Mouse (Mus musculus) bone marrow macrophage, adult 2 months (primary cell): ENCODE measurements at regions not wholly inside any gene's neighbourhood (a gene's known extent, or its start where the extent isn't known, plus 50 kb on each side); places are given as distances from the start of the nearest gene placed in this dataset.

ENCODE experiments used
- CTCF ChIP-seq: IDR thresholded peaks from 2 replicates; pipeline ENCODE4 v1.5.1; 2012; ENCODE audit warnings: low read depth, mild to moderate bottlenecking, low read length, moderate library complexity
- POLR2A ChIP-seq: IDR thresholded peaks from 2 replicates; pipeline ENCODE4 v1.6.1; 2012; ENCODE audit warnings: mild to moderate bottlenecking, low read depth, low read length, borderline replicate concordance

DNA sequence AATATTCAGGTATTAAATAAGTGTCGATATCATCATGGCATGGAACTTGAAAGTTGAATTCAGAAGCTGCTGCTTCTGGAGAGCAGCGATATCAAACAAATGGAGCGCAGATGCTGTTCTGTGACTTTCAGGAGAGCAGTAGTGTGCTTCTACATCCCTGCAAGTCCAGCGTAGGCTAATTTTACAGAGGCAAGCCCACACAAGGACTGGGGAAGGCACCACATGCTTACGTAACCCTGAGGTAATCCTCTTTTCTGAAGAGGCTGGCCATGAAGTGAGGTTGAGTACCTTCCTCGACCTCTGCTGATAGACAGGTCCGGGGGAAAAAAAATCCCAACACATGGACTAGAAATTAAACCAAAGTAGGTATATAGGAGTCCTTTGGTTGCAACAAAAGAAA lies 88.2 kb downstream of the Ddx11 start:
- TF ChIP-seq CTCF (no peak), POLR2A (no peak)
